Mouse (Mus musculus): ENCODE measurements at regions not wholly inside any gene's neighbourhood (a gene's known extent, or its start where the extent isn't known, plus 50 kb on each side); places are given as distances from the start of the nearest gene placed in this dataset.
"Not testable (repeated sequence)": the region's sequence is repeated elsewhere in the genome, so short reads cannot be mapped to it uniquely, and the experiment has no call there.

DNA sequence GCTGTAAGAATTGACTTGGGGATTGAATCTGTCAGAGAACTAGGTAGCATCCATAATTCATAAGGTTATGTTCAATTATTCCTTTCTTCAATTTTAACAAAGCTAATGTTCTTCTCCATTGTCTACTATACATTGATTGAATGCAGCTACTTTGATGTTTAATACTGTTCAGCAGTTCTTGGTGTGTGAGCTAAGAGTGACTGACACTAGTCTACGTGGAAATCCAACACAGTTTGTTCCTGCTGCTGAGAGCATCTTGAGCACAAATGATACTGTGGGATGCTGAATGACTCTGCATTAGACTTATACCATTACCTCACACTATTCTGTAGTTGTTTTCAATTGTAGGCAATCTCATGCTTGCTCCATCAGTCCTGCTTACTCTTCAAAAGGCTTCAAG is 249.4 kb upstream of the Akr1e1 start:
- no peak for DNase-seq (ENCODE audit: low spot score in 2 of 2)

DNA sequence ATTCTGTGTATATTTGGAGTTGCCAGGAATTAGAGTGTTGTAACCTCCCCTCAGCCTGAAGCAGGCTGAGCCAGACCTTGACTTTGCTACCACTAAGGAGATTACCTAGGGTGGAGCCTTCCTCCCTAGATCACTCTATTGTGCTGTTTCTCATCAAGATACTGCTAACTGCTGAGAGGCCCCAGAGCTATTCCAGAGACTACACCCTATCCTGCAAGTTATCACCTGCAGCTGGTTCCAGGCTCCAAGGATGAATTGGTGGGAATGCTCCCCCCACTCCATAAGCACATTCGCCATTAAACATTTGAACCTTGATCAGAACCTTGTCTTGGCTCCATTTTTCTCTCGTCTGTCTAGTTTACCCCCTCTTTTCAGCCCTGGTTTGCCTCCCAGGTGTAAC is 230.5 kb upstream of the Akr1e1 start:
- not testable (repeated sequence) for DNase-seq (ENCODE audit: low spot score in 2 of 2)

DNA sequence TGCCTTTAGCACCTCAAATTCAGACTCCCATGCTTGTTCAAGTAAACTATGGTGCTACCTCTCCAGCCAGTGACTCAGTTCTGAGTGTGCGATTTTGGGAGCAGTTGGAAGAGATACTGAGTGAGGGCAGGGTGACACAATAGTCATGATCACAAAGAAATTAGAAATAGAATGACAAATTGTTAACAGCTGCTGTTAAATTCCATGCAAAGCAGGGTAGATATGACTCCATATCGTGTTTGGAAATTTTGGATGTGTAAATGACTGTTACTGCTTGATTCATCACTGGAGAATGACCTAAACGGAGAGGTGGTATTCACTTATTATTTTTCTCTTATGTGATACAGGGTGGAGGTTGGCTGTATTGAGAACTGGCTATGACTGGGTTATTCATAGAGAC is 217.8 kb upstream of the Akr1e1 start:
- DNase-seq (ENCODE audit: low spot score in 2 of 2), result no peak

DNA sequence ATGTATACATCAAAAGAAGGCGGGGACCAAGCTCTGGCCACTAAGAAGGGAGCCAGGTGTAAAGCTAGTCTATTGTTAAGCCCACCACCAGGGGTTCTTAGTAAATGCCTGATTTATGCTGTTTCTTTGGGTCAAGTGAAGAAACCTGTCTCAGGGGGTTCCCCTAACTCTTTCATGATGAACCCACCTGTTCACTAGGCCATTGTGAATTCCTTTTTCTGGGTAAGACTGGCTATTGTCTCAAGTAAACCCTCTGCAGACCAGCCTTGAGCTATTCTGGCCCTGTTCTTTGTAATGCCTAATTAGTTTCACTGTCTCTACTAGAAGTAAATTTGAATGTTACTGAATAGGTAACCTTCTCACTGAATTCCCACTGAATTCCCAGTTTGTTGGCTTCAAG is 216.8 kb upstream of the Akr1e1 start:
- DNase-seq (ENCODE audit: low spot score in 2 of 2), result not testable (repeated sequence)

DNA sequence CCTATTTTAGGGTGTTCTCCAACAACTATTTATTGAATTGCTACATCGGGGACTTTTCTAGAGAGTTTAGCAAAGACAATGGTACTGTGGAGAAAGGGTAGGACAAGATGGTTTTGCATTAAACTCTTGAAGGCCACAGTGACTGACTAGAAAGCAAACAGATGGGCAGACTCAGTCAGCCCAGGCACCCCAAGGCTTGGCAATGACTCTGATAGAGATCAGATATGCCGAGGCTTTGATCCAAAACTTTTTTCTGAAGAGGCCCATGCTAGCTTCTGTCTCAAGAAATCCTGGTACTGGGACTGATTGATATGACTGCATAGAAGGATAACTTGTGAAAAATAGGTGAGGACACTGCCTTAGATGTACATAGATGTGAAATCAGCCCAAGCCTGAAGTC is 197.9 kb upstream of the Akr1e1 start:
- no peak for DNase-seq (ENCODE audit: low spot score in 2 of 2)

DNA sequence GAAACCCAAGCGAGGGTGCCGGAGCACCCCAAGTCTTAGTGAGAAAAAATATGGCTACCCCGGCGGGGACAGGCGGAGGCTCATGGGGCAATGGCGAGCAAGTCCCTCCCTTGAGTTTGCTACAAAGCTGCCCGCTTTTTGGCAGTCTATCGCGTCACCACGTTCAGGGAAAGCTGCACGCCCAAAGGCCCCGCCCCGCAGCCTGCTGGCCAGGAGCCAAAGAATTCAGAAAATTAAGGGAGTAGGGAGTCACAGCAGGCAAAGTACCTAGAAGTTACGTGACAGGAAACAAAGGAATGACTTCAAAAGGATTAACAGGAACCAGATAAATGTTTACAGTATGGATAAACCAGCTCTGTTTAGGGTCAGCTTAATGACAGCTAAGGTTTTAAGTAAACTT is 191.7 kb upstream of the Akr1e1 start:
- no peak for DNase-seq (ENCODE audit: low spot score in 2 of 2)

DNA sequence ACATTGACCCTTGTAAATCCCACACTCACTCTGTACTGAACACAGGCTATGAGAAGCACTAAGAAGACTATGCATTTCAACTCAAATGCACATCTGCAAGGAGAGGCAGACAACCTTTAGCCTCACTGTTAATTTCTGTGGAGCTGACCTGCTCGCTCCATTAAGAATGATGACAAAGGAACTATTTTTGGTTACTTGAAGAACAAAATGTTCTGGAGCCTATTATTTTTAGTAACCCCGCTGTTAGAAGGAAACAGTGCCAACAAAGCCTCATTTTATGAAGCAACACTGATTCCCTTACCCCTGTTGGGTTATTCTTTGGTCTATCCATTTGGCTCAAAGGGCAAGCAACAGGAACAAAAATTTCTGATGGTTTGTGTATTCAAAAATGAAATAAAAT is 182.2 kb upstream of the Akr1e1 start:
- no peak for DNase-seq (ENCODE audit: low spot score in 2 of 2)

DNA sequence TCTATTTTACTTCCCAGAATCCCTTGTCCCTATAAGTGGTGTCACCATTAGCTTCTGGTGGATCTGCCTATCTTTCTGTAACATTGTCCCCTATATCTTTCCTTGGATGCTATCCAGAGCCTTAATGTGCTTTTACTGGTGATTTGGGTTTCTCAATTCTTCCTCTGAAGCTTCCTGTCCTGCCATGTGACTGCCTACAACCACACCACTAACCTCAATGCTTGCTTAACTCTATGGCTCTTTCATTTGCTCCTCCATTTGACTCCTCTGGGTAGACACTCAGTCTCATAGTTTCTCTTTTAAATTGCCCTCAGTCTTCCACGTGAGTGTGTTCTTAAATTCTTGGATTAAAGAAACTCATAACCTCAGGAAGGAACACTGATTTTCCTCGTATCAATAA is 181.4 kb upstream of the Akr1e1 start:
- DNase-seq (ENCODE audit: low spot score in 2 of 2), result no peak

DNA sequence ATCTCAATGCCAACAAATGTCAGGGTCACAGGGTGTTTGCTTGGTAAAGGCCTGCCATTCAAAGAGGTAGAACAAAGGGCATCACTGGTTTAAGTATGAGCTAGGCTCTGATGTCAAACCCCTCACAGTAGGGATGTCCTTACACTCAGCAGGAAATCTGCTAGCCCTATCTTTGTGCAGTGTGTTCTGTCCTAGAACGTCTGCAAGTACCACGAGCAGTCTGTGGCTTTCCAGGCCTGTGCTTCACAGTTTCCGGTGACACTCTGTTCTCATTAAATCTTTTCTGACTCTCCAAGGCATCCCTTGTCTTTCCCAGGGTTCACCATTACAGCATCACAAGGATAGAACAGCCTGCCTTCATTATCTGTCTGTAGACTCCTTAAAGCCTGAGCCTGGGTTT is 174.3 kb upstream of the Akr1e1 start:
- no peak for DNase-seq (ENCODE audit: low spot score in 2 of 2)

DNA sequence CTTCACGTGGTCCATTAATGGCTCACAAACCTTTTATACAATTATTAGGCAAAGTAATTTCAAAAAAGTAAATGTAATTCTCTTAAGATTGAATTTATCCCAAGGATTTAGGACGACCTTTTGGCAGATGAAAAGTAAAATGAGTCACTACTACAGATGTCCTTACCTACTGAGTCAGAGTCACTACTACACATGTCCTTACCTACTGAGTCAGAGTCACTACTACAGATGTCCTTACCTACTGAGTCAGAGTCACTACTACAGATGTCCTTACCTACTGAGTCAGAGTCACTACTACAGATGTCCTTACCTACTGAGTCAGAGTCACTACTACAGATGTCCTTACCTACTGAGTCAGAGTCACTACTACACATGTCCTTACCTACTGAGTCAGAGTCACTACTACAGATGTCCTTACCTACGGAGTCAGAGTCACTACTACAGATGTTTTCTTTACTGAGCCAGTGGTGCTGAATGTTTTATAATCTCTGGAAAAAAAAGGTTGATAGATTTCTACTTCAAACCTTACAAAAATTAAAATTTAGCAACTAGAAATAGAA is 169.4 kb upstream of the Akr1e1 start:
- DNase-seq (ENCODE audit: low spot score in 2 of 2), result not testable (repeated sequence)

DNA sequence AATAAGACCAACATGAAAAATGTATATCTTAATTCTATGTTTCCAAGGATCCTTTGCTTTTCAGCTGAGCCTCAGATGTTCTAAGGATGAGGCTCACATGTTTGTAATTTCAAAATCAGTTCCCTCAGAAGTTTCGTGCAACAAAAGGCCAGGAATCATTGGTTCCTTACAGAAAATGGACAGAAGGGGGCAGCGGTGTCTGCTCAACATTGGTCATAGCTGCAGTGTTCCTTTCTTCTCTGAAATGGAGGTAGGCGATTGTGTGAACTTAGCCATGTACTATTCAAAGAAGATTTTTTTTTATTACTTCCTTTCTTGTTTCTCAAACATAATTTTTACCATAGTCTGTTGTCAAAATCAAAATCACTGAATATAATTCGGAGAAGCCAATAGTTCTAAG is 167.9 kb upstream of the Akr1e1 start:
- DNase-seq (ENCODE audit: low spot score in 2 of 2), result peak in 1 of 2 experiments; percentile 4

DNA sequence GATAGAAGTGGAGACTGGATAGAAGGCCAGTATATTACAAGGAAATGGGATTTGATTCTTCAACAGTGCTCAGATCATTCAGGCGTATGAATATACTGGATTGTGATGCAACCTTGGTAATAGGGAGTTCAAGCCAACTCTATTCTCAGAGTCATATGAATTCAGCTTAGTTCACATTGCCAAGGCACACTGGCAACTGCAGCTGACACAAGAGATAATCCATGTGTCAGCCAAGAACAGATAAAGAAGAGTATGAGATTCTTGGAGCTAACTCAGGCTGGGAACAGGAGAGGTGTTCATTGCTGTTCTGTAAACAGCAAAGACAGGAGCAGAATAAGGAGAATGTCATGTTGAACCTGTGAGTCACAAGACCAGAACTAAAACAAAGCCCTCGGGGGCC is 163.3 kb upstream of the Akr1e1 start:
- DNase-seq (ENCODE audit: low spot score in 2 of 2), result no peak

DNA sequence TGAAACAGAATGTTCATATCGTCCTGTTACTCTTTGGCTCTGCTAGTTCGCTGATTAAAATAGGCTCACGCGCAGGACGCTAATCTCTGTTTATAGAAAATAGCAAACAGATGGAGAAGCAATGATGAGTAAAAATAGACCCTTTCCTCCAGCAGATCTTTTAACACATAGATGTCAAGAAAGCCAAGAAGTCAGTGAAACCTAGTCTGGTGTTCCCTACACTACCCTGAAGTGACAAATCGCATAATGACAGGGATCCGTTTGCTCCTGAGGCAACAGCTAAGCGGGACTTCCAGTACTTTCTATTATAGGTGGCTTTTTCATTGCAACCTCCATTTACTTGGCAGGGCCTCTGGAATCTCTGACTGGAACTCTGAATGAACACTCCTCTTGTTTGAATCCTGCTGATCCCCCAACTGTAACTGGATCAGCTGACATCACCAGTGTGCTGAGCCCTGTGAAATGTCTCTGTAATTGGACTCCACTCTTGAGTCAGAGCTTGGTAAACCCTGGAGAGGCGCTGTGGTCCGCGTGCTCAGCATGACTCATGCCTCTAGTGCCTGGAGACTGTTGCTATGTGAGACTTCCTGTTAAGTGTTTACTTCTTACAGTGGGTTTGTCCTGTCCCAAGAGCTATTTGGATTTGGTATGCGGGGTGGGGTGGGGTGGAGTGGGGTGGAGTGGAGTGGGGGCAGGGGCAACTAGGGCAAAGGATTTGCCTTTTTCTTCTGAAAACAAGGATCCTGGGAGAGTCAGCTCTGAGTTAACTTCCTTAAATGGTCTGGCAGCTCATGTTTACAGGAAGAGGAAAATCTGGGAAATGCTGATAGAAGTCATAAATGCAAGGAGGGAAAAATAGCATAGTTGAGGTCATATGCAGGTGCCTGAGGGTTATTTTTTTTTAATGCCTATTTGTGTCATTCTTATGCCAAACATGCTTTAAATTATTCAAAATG is 162.4 kb upstream of the Akr1e1 start:
- no peak for DNase-seq (ENCODE audit: low spot score in 2 of 2)

DNA sequence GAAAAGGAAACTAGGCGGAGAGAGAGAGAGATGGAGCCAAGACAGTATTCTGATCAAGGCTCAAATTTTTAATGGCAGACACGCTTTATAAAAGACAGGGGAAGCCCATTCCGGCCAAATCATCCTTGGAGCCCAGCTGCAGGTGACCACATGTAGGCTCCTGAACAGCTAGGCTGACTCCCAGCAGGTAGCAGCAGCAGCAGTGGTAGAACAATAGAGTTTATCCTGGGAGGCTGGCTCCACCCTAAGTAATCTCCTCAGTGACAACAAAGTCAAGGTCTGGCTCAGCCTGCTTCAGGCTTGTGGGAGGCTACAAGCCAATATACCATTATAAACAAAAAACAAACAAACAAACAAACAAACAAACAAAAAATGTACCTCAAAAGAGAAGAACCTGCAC is 151.0 kb upstream of the Akr1e1 start:
- DNase-seq (ENCODE audit: low spot score in 2 of 2), result no peak

DNA sequence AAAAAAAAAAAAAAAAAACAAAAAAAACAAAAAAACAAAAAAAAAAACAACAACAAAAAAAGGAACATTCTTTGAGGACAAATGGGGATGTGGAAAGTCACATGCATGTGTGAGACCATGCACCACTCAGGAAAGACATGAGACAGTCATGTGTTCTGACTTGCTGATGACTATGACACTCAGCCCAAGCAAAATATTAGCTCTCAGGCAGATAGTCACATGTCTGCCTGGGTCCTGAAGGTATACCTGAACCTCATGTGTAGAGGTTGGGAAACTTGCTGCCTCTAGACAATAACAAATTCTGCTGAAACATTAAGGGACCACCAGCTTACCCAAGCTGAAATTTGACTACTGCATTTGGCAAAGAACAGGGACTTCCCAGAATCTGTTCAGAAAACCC is 147.6 kb upstream of the Akr1e1 start:
- no peak for DNase-seq (ENCODE audit: low spot score in 2 of 2)

DNA sequence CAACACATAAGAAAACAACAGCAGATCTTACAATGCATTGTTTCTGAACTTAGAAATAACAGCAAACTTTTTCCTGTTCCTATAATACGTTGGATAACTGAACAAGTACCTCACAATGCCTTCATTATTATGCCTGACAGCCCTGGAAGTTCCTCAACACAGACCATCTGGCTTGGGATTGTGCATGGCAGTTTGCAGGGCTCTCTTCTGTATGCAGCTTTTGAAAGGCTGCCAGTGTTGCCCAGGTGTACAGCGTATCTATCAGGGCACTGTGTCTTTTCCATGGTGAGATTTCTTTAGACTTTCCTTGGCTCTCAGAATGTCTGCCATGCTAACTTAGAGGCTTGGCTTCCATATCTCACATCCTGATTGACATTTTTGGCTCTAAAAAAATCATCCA is 134.0 kb upstream of the Akr1e1 start:
- no peak for DNase-seq (ENCODE audit: low spot score in 2 of 2)

DNA sequence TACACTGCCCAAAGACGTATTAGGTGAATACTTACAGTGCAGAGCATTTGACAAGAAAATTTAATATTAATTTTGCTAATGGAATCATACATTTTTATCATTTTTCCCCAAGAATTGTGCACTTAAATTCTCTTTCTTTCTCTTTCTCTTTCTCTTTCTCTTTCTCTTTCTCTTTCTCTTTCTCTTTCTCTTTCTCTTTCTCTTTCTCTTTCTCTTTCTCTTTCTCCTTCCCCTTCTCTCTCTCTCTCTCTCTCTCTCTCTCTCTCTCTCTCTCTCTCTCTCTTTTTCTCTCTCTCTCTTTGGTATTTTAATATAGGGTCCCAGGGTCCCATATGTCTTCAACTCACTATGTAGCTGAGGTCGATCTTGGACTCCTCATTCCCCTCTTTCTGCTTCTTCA is 107.3 kb upstream of the Akr1e1 start:
- not testable (repeated sequence) for DNase-seq (ENCODE audit: low spot score in 2 of 2)

DNA sequence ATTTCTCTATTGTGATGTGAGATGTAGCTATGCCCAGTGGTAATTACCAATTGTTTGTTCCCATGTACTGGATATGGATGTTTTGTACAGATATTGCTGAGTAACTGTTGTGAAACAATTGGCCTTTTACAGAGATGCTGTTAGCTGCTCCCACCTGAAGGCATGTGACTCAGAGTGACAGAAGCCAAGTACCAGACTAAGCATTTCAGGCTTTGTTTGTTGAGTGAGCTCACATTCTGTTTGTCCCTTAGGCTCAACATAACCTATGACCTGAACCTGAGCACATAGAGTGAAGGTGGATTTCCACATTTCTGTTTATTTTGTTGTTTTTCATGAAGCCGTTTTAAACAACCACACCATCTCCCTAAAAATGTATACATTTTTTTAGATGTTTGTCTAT is 105.8 kb upstream of the Akr1e1 start:
- no peak for DNase-seq (ENCODE audit: low spot score in 2 of 2)

DNA sequence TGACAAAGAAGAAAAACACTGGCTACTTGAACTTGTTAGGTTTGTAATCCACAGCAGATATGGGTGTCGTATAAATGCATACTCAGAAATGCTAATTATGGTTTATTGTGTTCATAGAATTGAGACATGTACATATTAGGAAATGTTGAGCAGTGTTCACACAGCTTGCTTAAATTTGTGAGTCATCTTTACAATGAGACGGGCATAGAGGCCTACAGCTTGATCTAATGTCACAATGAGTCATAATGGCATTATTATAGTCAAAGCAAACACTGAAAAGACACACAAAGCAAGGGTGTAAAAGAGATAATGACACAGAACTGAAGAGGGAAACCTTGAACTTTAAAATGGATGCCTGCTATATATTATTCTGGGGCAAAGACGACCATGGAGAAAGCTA is 103.7 kb upstream of the Akr1e1 start:
- no peak for DNase-seq (ENCODE audit: low spot score in 2 of 2)

DNA sequence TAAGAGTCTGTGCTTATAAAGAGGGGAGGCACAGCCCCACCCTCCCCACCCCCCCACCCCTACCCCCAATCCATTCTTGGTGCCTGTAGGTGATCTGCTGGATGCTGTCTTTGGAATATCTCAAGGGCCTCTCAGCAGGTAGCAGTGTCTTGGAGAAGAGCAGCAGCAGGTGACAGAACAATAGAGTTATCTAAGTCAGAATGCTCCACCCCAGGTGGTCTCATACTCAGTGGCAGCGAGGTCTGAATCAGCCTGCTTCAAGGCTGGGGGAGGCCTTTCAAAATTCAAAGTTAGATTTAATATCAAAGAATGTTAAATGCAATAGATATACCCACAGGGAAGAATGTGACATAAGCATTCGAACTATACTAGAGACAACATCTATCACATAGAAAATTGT is 90.6 kb upstream of the Akr1e1 start:
- DNase-seq (ENCODE audit: low spot score in 2 of 2), result not testable (repeated sequence)

DNA sequence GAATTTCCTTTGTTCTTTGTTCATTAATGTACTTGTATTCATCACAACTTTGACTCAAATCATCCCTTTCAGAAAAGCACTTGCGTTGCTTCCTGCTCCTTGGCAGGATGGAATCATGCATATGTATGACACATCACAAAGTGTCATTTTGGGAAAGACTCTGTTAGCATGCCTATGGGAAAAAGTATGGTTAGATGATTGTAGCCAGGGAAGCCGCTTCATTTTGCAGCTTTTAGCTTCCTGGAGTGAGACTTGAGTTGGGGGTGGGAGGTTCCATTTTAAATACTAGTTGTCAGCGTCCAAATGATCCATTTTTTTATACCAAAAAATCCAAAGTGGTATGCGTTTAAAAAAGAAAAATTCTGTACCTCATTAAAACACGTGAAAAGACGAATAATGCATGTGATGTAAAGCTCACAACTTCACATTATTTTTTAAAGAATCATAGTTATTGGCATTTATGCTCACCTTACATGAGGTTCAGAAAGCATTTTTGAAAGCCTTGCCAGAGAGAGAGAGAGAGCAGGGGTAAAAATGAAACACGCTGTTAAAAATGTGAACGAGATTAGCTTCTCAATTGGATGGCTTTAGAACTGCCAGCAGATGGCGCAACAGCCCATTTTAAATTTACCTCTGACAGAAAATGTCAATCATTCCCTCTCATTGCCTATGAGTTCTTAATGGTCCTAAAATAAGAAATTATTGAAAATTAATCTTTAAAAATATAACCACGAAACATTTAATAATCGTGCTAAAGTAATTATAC is 57.6 kb upstream of the Akr1e1 start:
- DNase-seq (ENCODE audit: low spot score in 2 of 2), result peak in 1 of 2 experiments; percentile 19

DNA sequence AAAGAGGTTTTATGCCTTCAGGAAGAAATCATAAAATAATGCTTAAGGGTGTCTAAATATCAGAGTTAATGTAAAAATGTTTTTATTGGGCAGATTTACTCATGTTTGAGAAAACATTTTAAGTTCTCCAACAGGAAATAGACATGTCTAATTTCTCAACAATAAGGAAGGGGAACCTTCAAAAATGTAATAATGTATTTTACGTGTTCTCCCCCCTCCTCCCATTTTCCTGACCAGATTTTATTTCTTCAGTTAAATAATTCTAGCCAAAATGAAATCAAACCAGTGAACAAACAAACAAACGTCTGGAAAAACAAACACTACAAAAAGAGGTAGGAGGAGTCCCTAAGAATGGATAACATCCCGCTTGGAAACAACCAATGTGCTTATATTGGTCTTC is 54.4 kb upstream of the Akr1e1 start:
- DNase-seq (ENCODE audit: low spot score in 2 of 2), result no peak

Data from thymus, postnatal 10 days (tissue).